Mouse (Mus musculus): ENCODE data around the gene Dlgap3.

Dlgap3 gene

GRCm38 (mm10) chr4:127223755-127224154, 54.8 kb downstream of the Dlgap3 start:
- DNase-seq = no peak

DNA sequence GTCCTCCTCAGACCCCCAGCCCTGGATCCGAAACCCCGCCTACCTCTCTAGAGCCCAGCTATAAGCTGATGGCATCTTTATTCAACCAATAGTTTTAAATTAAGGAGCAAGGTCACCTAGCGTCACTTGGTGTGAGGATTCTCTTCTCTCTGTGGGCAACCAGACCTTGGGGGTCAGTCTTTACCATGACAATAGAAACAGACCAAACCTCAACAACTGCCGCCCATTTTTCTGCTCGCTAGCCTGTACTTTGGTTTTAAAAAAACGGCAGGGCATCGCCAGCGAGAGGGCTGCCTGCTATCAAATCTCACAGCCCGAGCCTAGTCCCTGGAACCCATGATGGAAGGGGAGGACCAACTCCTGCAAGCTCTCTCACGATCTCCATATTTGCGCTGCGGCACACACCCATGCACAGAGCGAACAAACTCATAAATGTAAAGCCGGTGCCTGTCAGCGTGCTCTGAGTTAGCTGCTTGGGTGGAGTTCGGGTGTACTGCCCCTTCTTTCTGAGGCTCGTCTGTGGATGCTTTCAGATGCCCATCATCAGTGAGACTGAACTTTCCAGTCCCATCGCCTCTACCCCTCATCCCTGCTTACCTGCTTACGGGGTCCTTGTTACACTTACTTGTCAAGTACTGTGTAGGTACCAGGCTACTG, 55.6 kb downstream of the Dlgap3 start:
- no peak for DNase-seq

- no peak for DNase-seq
Observed at GRCm38 (mm10) chr4:127226067-127226466, 57.1 kb downstream of the Dlgap3 start.

GRCm38 (mm10) chr4:127227051-127227673, 58.2 kb downstream of the Dlgap3 start:
- no peak for DNase-seq

- peak; percentile 86 for DNase-seq
Observed at GRCm38 (mm10) chr4:127232028-127232427, 63.0 kb downstream of the Dlgap3 start.

DNA sequence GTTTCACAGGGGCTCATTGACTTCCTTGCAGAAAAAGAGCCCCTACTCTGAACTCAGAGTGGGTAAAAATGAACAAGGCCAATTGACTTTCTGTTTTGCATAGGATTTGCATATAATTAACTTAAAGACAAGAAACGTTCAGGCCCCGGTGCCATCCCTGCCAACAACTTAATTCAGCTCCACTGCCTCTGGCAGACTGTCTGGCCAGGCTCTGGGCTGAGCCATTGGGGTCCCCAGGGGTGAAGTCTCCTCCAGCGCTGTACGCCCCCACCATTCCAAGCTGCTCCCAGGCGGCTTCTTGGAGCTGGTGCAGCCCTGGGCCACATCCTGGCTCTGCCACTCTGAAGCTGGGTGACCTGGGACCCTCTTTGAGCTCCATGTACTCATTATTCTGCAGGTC, 63.5 kb downstream of the Dlgap3 start:
- DNase-seq = no peak

GRCm38 (mm10) chr4:127233416-127234125, 64.6 kb downstream of the Dlgap3 start:
- peak; percentile 54 for DNase-seq

DNA sequence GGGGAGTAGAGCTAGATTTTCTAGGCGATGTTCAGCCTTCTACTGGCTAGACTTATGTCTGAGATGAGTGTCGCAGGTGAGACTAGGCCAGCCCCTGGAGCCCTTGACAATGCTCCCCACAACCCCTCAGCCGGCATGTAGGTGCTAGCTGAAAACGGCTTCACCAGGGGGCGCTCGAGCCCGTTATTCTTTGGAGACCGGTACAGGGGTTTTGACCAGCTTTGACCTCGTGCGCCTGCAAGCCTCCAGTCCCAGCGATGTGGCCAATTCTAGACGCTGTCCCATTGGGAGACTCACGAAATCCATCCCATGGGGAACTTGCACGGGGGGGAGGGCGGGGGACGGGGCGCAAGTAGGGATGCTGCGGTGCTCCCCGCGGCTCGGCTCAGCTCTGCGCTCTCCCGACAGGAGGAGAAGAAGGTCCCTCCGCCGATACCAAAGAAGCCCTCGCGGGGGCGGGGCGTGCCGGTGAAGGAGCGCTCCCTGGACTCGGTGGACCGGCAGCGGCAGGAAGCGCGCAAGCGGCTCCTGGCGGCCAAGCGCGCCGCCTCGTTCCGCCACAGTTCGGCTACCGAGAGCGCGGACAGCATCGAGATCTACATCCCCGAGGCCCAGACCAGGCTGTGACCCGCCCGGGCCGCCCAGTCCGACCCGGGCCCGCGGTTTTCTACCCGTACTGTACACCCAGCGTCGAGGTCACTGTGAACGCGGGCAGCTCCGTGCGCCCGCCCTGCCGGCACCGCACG, 66.9 kb downstream of the Dlgap3 start:
- DNase-seq = peak; percentile 83

DNA sequence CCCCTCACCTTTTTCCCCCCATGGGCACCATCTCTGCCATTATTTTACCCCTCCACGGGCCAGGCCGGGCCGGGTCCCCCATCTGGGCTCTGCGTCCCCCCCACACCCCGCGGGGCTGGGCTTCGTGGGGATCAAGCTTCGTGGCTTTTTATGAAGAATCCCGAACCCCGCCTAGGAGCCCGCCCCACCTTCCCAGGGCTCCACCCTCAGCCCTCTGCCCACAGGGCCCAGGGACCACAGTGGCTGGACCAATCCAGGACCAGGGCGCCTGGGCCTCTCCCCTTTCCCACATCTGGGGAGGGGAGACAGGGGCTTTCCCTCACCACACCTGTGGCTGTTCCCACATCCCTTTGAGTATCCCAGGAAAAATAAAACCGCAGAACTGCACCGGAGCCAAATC, 67.6 kb downstream of the Dlgap3 start:
- DNase-seq = no peak

DNA sequence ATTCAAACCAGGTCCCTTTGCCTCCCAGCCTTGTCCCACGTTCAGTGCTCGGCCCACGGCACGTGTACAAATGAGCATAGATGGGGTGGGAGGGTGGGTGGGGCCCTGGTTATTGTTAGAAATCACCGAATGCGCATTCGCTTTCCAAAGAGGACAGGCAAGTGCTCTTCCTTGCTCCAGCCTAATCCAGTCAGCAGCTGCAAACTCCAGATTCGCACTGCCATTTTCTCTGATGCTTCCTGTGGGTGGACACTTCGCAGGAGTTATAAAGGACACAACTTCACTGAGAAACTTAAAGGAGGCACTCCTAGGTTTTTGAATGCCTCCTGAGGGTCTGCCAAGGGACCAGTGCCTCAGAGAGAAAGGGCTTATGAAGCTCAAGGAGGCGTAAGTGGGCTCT, 68.3 kb downstream of the Dlgap3 start:
- no peak for DNase-seq

- DNase-seq = no peak
Observed at GRCm38 (mm10) chr4:127242696-127243095, 73.7 kb downstream of the Dlgap3 start.

GRCm38 (mm10) chr4:127243552-127243951, 74.5 kb downstream of the Dlgap3 start, which contains the start of gene Smim12:
Gene Smim12 (plus strand): TSS chr4:127243784.
- DNase-seq = peak; percentile 98

GRCm38 (mm10) chr4:127243953-127244352, 74.9 kb downstream of the Dlgap3 start:
- DNase-seq = no peak

DNA sequence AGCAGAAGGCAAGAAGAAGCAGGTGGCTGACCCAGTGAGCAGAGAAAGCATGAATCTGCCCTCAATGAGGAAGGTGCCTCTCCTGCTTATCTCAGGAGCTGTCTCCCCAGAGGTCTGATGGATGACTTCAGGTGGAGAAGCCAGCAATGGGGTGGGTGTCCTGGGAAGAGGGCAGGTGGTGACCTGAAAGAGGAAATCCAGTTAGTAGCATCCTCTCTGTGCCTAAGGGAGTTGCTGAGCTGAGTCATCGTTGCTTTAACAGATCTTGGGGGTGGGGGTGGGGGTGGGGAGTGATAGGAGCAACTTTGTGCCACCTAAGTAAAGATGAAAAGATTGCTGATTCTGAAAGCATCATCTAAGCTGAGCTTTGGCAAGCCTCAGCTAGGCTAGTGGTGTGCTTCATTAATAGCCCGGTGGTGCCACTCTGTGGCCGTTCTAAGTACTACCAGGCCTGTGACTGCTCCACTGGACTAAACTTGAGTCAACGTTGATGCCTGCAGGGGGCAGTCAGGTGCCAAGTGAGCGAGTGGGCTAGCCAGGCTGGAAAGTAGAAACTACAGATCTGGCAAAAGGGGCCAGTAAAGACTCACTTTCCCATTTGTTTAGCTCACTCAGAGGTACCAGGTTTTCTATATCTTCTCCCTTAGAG, 80.8 kb downstream of the Dlgap3 start:
- DNase-seq = peak; percentile 94

DNA sequence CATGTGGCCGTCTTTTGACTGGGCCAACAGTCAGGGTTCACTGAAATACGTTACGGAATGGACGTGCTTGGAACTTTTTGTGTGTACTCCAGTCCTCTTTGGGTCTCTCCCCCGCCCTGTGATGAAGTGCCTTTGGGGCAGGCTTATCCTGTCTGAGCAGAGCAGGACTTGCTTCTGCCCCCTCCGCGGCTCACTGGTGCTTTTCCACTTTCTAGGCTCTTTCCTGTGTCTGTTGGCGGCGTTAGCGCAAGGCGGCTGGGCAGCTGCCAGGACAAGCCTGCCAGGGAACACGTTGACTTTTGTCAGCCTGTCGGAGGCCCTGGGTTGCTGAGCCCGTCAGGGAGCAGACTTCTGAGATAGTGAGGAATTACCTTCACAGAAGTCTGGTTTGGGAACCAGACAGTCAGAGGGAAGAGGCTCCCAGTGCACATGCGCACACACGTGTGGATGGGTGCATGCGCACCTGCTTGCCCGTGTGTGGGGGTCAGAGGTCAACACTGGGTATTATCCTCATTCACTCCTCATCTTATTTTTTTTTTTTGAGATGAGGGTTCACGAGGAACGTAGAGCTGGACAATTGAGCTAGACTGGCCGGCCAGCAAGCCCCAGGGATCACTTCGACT, 83.1 kb downstream of the Dlgap3 start:
- peak; percentile 66 for DNase-seq

- no peak for DNase-seq
Observed at GRCm38 (mm10) chr4:127256739-127257138, 87.7 kb downstream of the Dlgap3 start.

- DNase-seq = no peak
Observed at GRCm38 (mm10) chr4:127258186-127258897, 89.3 kb downstream of the Dlgap3 start.

- no peak for DNase-seq
Observed at GRCm38 (mm10) chr4:127261601-127262000, 92.6 kb downstream of the Dlgap3 start.

- no peak for DNase-seq
Observed at GRCm38 (mm10) chr4:127263438-127264182, 94.6 kb downstream of the Dlgap3 start.

DNA sequence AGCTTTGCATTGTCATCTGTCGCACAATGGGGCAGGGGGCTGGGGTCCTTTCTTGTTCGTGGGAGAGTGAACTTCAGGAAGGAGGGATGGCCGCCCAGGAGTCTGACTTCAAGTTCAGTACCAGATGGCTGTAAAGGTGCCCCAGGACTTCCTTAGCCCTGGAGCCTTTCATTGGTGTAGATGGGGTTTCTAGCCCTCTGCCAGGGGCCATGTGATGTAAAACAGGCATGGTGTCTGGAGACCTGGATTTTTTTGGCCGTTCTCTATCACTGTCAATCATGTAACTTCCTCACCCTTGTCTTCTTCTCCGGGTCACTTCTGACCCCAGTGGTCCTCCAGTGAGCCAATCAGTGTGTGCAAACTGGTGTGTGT, 95.2 kb downstream of the Dlgap3 start:
- DNase-seq = no peak

- no peak for DNase-seq
Observed at GRCm38 (mm10) chr4:127278451-127279001, 109.5 kb downstream of the Dlgap3 start.
